ENCODE assay signal across 7 mouse cellular contexts in genomic region chr12:80230854-80231253, GRCm38 (mm10). TPM values are rescaled to one million over a fixed set of nuclear protein-coding genes. Genes with fewer than 3 reads are reported as not detected.
DNase-seq lines count a peak whose midpoint lies in the region; ATAC-seq and TF ChIP-seq lines count a peak whose summit lies in the region.

No protein-coding gene starts in this region.

- H3K4me2 ChIP-seq in embryonic facial prominence, embryonic 15.5 days (replicated peaks) = peak overlapping the region; percentile 37
- H3K4me2 ChIP-seq in intestine, embryonic 16.5 days (ENCODE audit: low read depth, low read length) = peak overlapping the region; percentile 37
- H3K4me2 ChIP-seq in neural tube, embryonic 12.5 days (replicated peaks) = peak overlapping the region; percentile 35

- H3K27me3 ChIP-seq in embryonic facial prominence, embryonic 15.5 days = no peaks in the 10 kb centered on the region
- H3K27me3 ChIP-seq in intestine, embryonic 16.5 days (replicated peaks; ENCODE audit: control insufficient read depth, insufficient read depth, low read length) = no peaks in the 10 kb centered on the region
- no peaks in the 10 kb centered on the region for H3K27me3 ChIP-seq in neural tube, embryonic 12.5 days (replicated peaks)

- 33% methylated on average over 5 of the region's 5 CpGs for WGBS in embryonic facial prominence, embryonic 15.5 days
- WGBS in intestine, embryonic 16.5 days = 40% methylated on average over 5 of the region's 5 CpGs
- WGBS in neural tube, embryonic 12.5 days = 65% methylated on average over 5 of the region's 5 CpGs

- peaks cover 15% of the 10 kb centered on the region for H3K36me3 ChIP-seq in embryonic facial prominence, embryonic 15.5 days
- H3K36me3 ChIP-seq in intestine, embryonic 16.5 days (ENCODE audit: control insufficient read depth, insufficient read depth, low read length) = peaks cover 6% of the 10 kb centered on the region; the same call in 1 of the 2 replicates
- no peaks in the 10 kb centered on the region for H3K36me3 ChIP-seq in neural tube, embryonic 12.5 days

- no peak overlapping the region for H3K9ac ChIP-seq in embryonic facial prominence, embryonic 15.5 days
- peak overlapping the region; percentile 50 for H3K9ac ChIP-seq in intestine, embryonic 16.5 days (ENCODE audit: low read depth, low read length)
- H3K9ac ChIP-seq in neural tube, embryonic 12.5 days = no peak overlapping the region

- peak overlapping the region; percentile 59 for H3K27ac ChIP-seq in layer of hippocampus, adult 2 months
- H3K27ac ChIP-seq in embryonic facial prominence, embryonic 15.5 days (replicated peaks) = peak overlapping the region; percentile 93
- peak overlapping the region; percentile 91 for H3K27ac ChIP-seq in intestine, embryonic 16.5 days (ENCODE audit: low read length)
- peak overlapping the region; percentile 37; the same call in 1 of the 2 replicates for H3K27ac ChIP-seq in neural tube, embryonic 12.5 days

- no peak for ATAC-seq in embryonic facial prominence, embryonic 15.5 days (ENCODE audit: insufficient number of reproducible peaks, low FRiP score, low TSS enrichment, low read depth)
- ATAC-seq in intestine, embryonic 16.5 days = peak; percentile 1; the same call in 1 of the 2 replicates
- ATAC-seq in neural tube, embryonic 12.5 days (ENCODE audit: low FRiP score, low read depth) = no peak

- no peak for TF ChIP-seq CTCF in layer of hippocampus, adult 2 months (conservative IDR thresholded peaks at IDR 0.05)

- H3K4me3 ChIP-seq in layer of hippocampus, adult 2 months = no peak overlapping the region
- 0 out of 2 replicates have a peak overlapping the region, but pooled peaks have one; percentile 6 for H3K4me3 ChIP-seq in embryonic facial prominence, embryonic 15.5 days (replicated peaks)
- peak overlapping the region; percentile 7; the same call in 1 of the 2 replicates for H3K4me3 ChIP-seq in intestine, embryonic 16.5 days (ENCODE audit: low read length)
- H3K4me3 ChIP-seq in neural tube, embryonic 12.5 days = no peak overlapping the region

- DNase-seq in layer of hippocampus, adult 2 months (ENCODE audit: low spot score in 2 of 2) = no peak
- DNase-seq in layer of hippocampus, postnatal 25 days (ENCODE audit: extremely low spot score in 1 of 2, low spot score in 1 of 2) = no peak
- DNase-seq in spleen, postnatal 10 days (ENCODE audit: low spot score in 2 of 2) = no peak
- DNase-seq in gastrocnemius, postnatal 10 days = no peak

- peaks cover 62% of the 10 kb centered on the region for H3K4me1 ChIP-seq in embryonic facial prominence, embryonic 15.5 days
- peaks cover 61% of the 10 kb centered on the region for H3K4me1 ChIP-seq in intestine, embryonic 16.5 days (ENCODE audit: control insufficient read depth, insufficient read depth, low read length)
- H3K4me1 ChIP-seq in neural tube, embryonic 12.5 days = peaks cover 43% of the 10 kb centered on the region

- H3K9me3 ChIP-seq in embryonic facial prominence, embryonic 15.5 days (replicated peaks) = no peaks in the 10 kb centered on the region
- H3K9me3 ChIP-seq in intestine, embryonic 16.5 days (ENCODE audit: control insufficient read depth, low read length) = 0 out of 2 replicates have a peak, but pooled peaks cover 3% of the 10 kb centered on the region
- 0 out of 2 replicates have a peak, but pooled peaks cover 3% of the 10 kb centered on the region for H3K9me3 ChIP-seq in neural tube, embryonic 12.5 days

RNA-seq across cellular contexts. Expression of gene Actn1, which starts 29.3 kb away (rescaled TPM):
- total RNA-seq in layer of hippocampus, adult 2 months (2021) = 100 to 1,000 TPM in 1 of 2 experiments, 10 to 100 TPM in 1; 91.0 to 103 TPM
- 100 to 1,000 TPM in 1 of 2 experiments, 10 to 100 TPM in 1; 93.4 to 102 TPM for total RNA-seq in layer of hippocampus, postnatal 25 days (2021)
- polyA plus RNA-seq in embryonic facial prominence, embryonic 15.5 days (2015; fragmentation: Nextera tagmentation; extraction: Ambion mirVana) = 35.6 and 35.7 TPM in 2 replicates
- polyA plus RNA-seq in intestine, embryonic 16.5 days (2015; fragmentation: Nextera tagmentation; extraction: Ambion mirVana) = 44.5 and 46.8 TPM in 2 replicates
- polyA plus RNA-seq in neural tube, embryonic 12.5 days (2016; fragmentation: Nextera tagmentation; extraction: Ambion mirVana) = 15.8 and 16.7 TPM in 2 replicates
- 10 to 100 TPM; 30.0 to 38.8 TPM for total RNA-seq in gastrocnemius, postnatal 10 days (2021)

Comparison
In these comparisons a context has a peak if more than half of its experiments do, and no peak if none do; other contexts are left out.
1. H3K27ac ChIP-seq: peak in every context shown above with its lines; median percentile 93 in embryonic facial prominence, embryonic 15.5 days; 91 in intestine, embryonic 16.5 days; 59 in layer of hippocampus, adult 2 months; 37 in neural tube, embryonic 12.5 days.
2. H3K4me3 ChIP-seq: peak in embryonic facial prominence, embryonic 15.5 days (single experiment) and intestine, embryonic 16.5 days (single experiment); none in layer of hippocampus, adult 2 months (single experiment) and neural tube, embryonic 12.5 days (single experiment).
3. Peak in every context shown above with its lines, with median percentiles within 50 percentile points of each other: H3K4me2 ChIP-seq.